Mouse (Mus musculus) lung, adult 2 months (tissue): ENCODE measurements around the gene Sipa1l1.

Source experiments
- CTCF ChIP-seq: fragments of 200-500 bp; IDR thresholded peaks from 2 replicates; pipeline ENCODE4 v1.5.1; 2011; ENCODE audit warnings: mild to moderate bottlenecking, low read length, control low read depth; ENCODE audit not compliant: insufficient read depth
- POLR2A ChIP-seq: fragments of 200-500 bp; IDR thresholded peaks from 2 replicates; pipeline ENCODE4 v1.6.1; 2011; ENCODE audit warnings: low read depth, mild to moderate bottlenecking, control low read depth, low read length, borderline replicate concordance; ENCODE audit errors: extremely low read depth

DNA sequence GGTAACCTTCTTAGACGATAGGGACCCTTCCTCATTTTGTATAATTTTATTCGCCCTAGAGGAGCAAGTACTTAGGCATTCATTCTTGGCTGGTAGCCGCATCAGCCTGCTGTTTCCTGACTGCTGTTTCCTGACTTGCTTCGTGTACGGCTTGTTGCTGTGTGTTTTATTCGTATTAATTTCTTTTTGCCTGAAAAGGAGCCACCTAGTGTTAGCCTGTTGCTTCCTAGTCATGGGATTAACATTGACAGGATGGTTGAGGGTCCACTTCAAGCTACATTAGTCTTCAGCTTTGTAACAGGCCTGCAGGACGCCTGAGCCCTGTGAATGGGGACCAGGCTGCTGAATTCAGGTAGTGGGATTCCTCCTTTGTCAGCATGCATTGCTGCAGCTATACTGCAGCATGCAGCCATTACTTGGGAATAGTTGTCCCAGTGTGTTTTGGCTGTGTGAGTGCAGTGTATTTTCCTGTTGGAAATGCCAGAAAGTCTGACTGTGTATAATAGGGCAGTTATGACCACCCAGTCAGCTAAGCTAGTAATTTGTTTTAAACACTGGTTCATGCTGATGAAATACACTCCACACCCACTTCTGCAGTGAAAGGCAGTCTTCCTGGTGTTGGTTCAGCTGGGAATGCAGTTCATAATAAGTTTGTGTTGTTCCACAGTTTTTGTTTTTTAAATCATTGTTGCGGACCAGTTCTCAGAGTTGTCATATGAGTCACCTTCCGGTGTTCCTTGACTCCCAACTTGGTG lies 19.4 kb downstream of the Sipa1l1 start:
- no peak for TF ChIP-seq CTCF
- no peak for TF ChIP-seq POLR2A
